Mouse (Mus musculus) kidney, postnatal 4 days (tissue): ENCODE measurements at regions not wholly inside any gene's neighbourhood (a gene's known extent, or its start where the extent isn't known, plus 50 kb on each side); places are given as distances from the start of the nearest gene placed in this dataset.

Experiments used
- DNase-seq, 2 experiments: peaks; one replicate each; pipeline ENCODE4 v3.0.0; 2021; ENCODE audit warnings: mixed read lengths in 2 of 2

DNA sequence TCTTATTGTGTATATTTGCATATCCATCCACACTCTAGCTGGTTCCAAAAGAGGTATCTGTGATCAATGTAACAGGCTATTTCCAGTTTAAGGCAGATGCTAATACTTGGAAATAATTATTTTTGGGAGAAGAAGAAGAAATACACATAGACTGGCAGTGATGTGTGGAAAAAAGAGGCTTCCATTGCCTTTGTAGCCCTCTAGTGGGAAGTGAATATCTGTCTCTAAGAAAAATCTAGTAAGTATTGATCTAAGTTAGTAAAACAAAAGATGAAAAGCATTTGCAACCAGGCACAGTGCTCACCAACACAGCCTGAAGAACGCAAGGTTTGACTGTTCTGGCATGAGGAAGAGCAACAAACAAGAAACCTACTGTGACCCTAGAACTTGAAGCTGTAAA is 488.9 kb upstream of the Crim1 start:
- no peak for DNase-seq

DNA sequence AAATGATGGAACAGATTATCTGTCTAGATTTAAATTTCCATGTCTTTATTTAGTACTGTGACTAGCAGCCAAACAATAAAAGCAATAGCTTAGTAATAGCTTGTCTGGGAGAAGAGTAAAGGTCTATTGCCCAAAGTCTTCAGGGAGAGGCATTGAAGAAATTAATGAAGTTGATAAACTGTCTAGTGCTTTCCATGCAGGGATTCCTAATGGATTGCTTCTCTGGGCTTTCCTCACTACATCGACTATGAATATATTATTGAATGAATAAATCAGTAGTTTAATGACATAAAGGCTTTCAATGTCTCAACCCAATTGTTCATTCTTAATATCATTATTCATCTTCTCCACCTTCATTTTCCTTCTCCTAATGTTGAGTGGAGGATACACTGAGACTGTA is 487.9 kb upstream of the Crim1 start:
- no peak for DNase-seq

DNA sequence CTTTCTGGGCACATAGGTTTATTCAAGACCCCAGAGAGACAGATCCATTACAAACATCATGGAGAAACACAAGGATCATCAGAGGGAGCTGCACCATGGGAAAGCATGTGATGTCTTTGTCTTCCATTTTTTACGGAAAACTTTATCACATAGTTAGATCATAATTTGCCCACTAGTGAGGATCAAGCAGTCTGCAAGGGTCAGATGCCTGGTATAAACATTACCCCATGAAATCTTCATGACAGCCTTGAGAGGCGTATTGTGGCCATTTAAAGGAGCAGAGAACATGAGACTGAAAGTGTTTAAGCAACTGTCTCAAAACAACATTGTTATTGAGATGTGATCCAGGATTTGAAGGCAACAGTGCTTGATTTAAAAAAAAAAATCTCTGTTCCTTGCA is 481.6 kb upstream of the Crim1 start:
- no peak for DNase-seq

DNA sequence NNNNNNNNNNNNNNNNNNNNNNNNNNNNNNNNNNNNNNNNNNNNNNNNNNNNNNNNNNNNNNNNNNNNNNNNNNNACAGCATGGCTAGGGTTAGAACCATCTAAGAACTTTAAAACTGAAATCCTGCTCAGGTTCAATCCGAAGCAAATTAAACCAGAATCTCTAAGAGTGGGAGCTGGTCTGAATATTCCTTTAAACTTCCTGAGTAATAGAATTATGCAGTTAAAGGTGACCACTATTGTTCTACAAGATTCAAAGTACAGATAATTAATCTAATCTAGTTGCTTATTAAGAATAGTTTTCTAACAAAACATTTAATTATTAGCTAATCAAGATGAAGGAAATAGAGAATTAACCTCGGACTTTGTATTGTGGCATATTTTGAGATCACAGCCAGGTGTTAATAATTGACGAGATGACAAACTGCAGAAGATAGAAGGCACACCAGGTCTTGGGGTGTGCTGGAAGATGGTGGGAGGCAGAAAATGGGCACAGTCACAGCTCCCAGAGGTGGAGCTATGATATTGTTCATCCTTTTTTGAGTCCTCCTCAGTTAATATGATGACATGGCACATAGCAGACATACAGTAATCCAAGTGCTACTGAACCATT is 465.5 kb upstream of the Crim1 start:
- DNase-seq = peak in 1 of 2 experiments; percentile 6
